Mouse (Mus musculus): Measurements from ENCODE around the gene Krt77.

DNA sequence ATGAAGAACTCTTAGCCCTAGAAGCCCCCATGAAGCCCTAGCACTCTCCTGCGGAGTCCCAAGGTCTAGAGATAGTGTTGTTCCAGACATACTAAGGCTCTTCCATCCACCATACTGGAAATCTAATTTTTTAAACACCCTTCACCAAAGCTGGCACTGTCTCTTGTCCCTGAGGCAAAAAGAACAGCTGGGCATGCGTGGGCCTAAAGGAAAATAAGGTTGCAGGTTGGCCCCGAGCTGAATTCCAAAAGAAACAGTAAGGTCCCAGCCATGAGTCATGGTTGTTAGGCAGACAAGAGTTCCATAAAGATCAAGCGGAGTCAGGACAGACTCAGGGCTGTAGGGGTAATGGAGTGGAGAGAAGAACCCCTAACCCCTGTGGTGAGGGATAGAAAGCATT is 3.7 kb upstream of the Krt77 start:
- TF ChIP-seq CTCF (IDR thresholded peaks at IDR 0.05; ENCODE audit: borderline replicate concordance, control insufficient read depth, extremely low read depth, insufficient read depth, low read length, poor library complexity): no peak
- TF ChIP-seq POLR2A (IDR thresholded peaks at IDR 0.05; ENCODE audit: control insufficient read depth, extremely low read depth, insufficient read depth, low read length, poor library complexity): no peak
